Mouse (Mus musculus): ENCODE data around the gene Krtap8-1. TPM values are rescaled to one million over a fixed set of nuclear protein-coding genes. Genes with fewer than 3 reads are reported as not detected.

Krtap8-1 gene
- total and polyA plus RNA-seq, 3 experiments, result not detected

GRCm38 (mm10) chr16:89497002-89497401 is 9.2 kb upstream of the Krtap8-1 start:
- no peak overlapping the region for H3K4me3 ChIP-seq (ENCODE audit: control insufficient read depth in 1 of 2, insufficient read depth in 1 of 2, low read depth in 2 of 2, low read length in 2 of 2)
- H3K79me2 ChIP-seq (ENCODE audit: control insufficient read depth, insufficient read depth, low read length, poor library complexity), result no peaks in the 10 kb centered on the region
- no peak overlapping the region for H3K27ac ChIP-seq (ENCODE audit: control insufficient read depth, low read depth, low read length)
- H3K9me3 ChIP-seq (replicated peaks; ENCODE audit: insufficient read depth, low read length), result no peaks in the 10 kb centered on the region
- no peak for TF ChIP-seq MAX (IDR thresholded peaks at IDR 0.05; ENCODE audit: low read length)
- TF ChIP-seq ETS1 (IDR thresholded peaks at IDR 0.05; ENCODE audit: low read depth, low read length), result no peak
- TF ChIP-seq RAD21 (IDR thresholded peaks at IDR 0.05; ENCODE audit: low read depth, low read length), result no peak
- no peak for TF ChIP-seq TCF12 (IDR thresholded peaks at IDR 0.05; ENCODE audit: low read depth, low read length)
- H3K36me3 ChIP-seq (ENCODE audit: control insufficient read depth in 1 of 2, insufficient read depth in 2 of 2, low read length in 2 of 2), result no peaks in the 10 kb centered on the region
- H3K9ac ChIP-seq (ENCODE audit: control insufficient read depth, low read depth, low read length, poor library complexity, severe bottlenecking), result no peak overlapping the region
- DNase-seq (ENCODE audit: low read depth, low spot score), result no peak
- H3K27me3 ChIP-seq (ENCODE audit: control insufficient read depth in 1 of 2, insufficient read depth in 2 of 2, low read length in 2 of 2), result no peaks in the 10 kb centered on the region
- no peaks in the 10 kb centered on the region for H3K4me1 ChIP-seq (ENCODE audit: control insufficient read depth in 1 of 2, insufficient read depth in 2 of 2, low read length in 2 of 2)

GRCm38 (mm10) chr16:89495394-89496153 is 7.8 kb upstream of the Krtap8-1 start:
- Histone ChIP-seq H3K4me1 (ENCODE audit: control insufficient read depth in 1 of 2, insufficient read depth in 2 of 2, low read length in 2 of 2) (no peaks in the 10 kb centered on the region), H3K27ac (ENCODE audit: control insufficient read depth, low read depth, low read length) (no peak overlapping the region), H3K9ac (ENCODE audit: control insufficient read depth, low read depth, low read length, poor library complexity, severe bottlenecking) (no peak overlapping the region), H3K27me3 (ENCODE audit: control insufficient read depth in 1 of 2, insufficient read depth in 2 of 2, low read length in 2 of 2) (no peaks in the 10 kb centered on the region), H3K9me3 (replicated peaks; ENCODE audit: insufficient read depth, low read length) (no peaks in the 10 kb centered on the region), H3K36me3 (ENCODE audit: control insufficient read depth in 1 of 2, insufficient read depth in 2 of 2, low read length in 2 of 2) (no peaks in the 10 kb centered on the region), H3K79me2 (ENCODE audit: control insufficient read depth, insufficient read depth, low read length, poor library complexity) (no peaks in the 10 kb centered on the region), H3K4me3 (ENCODE audit: control insufficient read depth in 1 of 2, insufficient read depth in 1 of 2, low read depth in 2 of 2, low read length in 2 of 2) (no peak overlapping the region)
- no peak for DNase-seq (ENCODE audit: low read depth, low spot score)
- TF ChIP-seq ZNF384 (IDR thresholded peaks at IDR 0.05; ENCODE audit: low read depth, low read length), result no peak

- Histone ChIP-seq H3K27ac (ENCODE audit: control insufficient read depth, low read depth, low read length) (no peak overlapping the region), H3K79me2 (ENCODE audit: control insufficient read depth, insufficient read depth, low read length, poor library complexity) (no peaks in the 10 kb centered on the region), H3K4me3 (ENCODE audit: control insufficient read depth in 1 of 2, insufficient read depth in 1 of 2, low read depth in 2 of 2, low read length in 2 of 2) (no peak overlapping the region), H3K4me1 (ENCODE audit: control insufficient read depth in 1 of 2, insufficient read depth in 2 of 2, low read length in 2 of 2) (no peaks in the 10 kb centered on the region), H3K27me3 (ENCODE audit: control insufficient read depth in 1 of 2, insufficient read depth in 2 of 2, low read length in 2 of 2) (no peaks in the 10 kb centered on the region), H3K9ac (ENCODE audit: control insufficient read depth, low read depth, low read length, poor library complexity, severe bottlenecking) (no peak overlapping the region), H3K9me3 (replicated peaks; ENCODE audit: insufficient read depth, low read length) (no peaks in the 10 kb centered on the region), H3K36me3 (ENCODE audit: control insufficient read depth in 1 of 2, insufficient read depth in 2 of 2, low read length in 2 of 2) (no peaks in the 10 kb centered on the region)
- no peak for DNase-seq (ENCODE audit: low read depth, low spot score)
- TF ChIP-seq ZNF384 (IDR thresholded peaks at IDR 0.05; ENCODE audit: low read depth, low read length) (no peak), GATA1 (IDR thresholded peaks at IDR 0.05; ENCODE audit: low read depth, low read length) (no peak), USF2 (IDR thresholded peaks at IDR 0.05; ENCODE audit: borderline replicate concordance in 1 of 2, insufficient read depth in 1 of 2, low read depth in 1 of 2, low read length in 2 of 2) (no peak), CTCF (IDR thresholded peaks at IDR 0.05 in 2 of 3, conservative IDR thresholded peaks at IDR 0.05 in 1 of 3; ENCODE audit: control insufficient read depth in 1 of 3, insufficient read depth in 1 of 3, low read depth in 2 of 3, low read length in 3 of 3, poor library complexity in 1 of 3, severe bottlenecking in 1 of 3) (no peak), MYC (IDR thresholded peaks at IDR 0.05; ENCODE audit: low read depth, low read length) (no peak), NELFE (IDR thresholded peaks at IDR 0.05; ENCODE audit: low read depth, low read length) (no peak), TAL1 (IDR thresholded peaks at IDR 0.05; ENCODE audit: low read length) (no peak), CHD1 (IDR thresholded peaks at IDR 0.05; ENCODE audit: low read depth, low read length) (no peak)
Measured at GRCm38 (mm10) chr16:89477679-89478314, 10.0 kb downstream of the Krtap8-1 start.

Measured in MEL (cell line).